ENCODE assay signal across 13 mouse cellular contexts in genomic region chr6:50037614-50038013, GRCm38 (mm10).
A peak's percentile ranks its signal among the peaks of the same experiment; 100 is the strongest.
DNase-seq lines count a peak whose midpoint lies in the region; ATAC-seq and TF ChIP-seq lines count a peak whose summit lies in the region.
"Had no signal": no experiment of that assay in that cellular context is flagged by ENCODE, and none has a peak within 500 bp of the region (broad histone marks: within the 10 kb centered on the region; RNA-seq: fewer than 3 reads in every experiment).

No protein-coding gene starts in this region.

- H3K4me1 ChIP-seq in heart, postnatal 0 days (ENCODE audit: control insufficient read depth, insufficient read depth), result no peaks in the 10 kb centered on the region
- no peaks in the 10 kb centered on the region for H3K4me1 ChIP-seq in liver, embryonic 15.5 days (replicated peaks)
- peaks cover 9% of the 10 kb centered on the region; the same call in 1 of the 2 replicates for H3K4me1 ChIP-seq in liver, embryonic 12.5 days
- H3K4me1 ChIP-seq in liver, embryonic 16.5 days (ENCODE audit: control insufficient read depth, low read depth, low read length), result no peaks in the 10 kb centered on the region; the same call in none of the 2 replicates
- H3K4me1 ChIP-seq in midbrain, embryonic 14.5 days (ENCODE audit: control insufficient read depth, insufficient read depth, low read length), result peaks cover 4% of the 10 kb centered on the region; the same call in 1 of the 2 replicates

- no peak for TF ChIP-seq CTCF in heart, postnatal 0 days (IDR thresholded peaks at IDR 0.05; ENCODE audit: low read depth)

- H3K4me2 ChIP-seq in heart, postnatal 0 days (ENCODE audit: low read depth, low read length), result peak overlapping the region; percentile 21; the same call in 1 of the 2 replicates
- peak overlapping the region; percentile 6; the same call in 1 of the 2 replicates for H3K4me2 ChIP-seq in liver, embryonic 15.5 days
- no peak overlapping the region for H3K4me2 ChIP-seq in liver, embryonic 12.5 days
- H3K4me2 ChIP-seq in liver, embryonic 16.5 days (ENCODE audit: low read depth, low read length), result 0 out of 2 replicates have a peak overlapping the region, but pooled peaks have one; percentile 15
- no peak overlapping the region for H3K4me2 ChIP-seq in midbrain, embryonic 14.5 days (ENCODE audit: low read length)
- H3K4me2 ChIP-seq: midbrain, embryonic 15.5 days had no signal

- WGBS in heart, postnatal 0 days, result 62% methylated on average over 4 of the region's 4 CpGs
- WGBS in liver, embryonic 15.5 days (ENCODE audit: insufficient replicate concordance), result 27% methylated on average over 4 of the region's 4 CpGs
- 55% methylated on average over 4 of the region's 4 CpGs for WGBS in liver, embryonic 12.5 days (ENCODE audit: insufficient replicate concordance)
- 21% methylated on average over 4 of the region's 4 CpGs for WGBS in liver, embryonic 16.5 days (ENCODE audit: insufficient replicate concordance)
- WGBS in midbrain, embryonic 14.5 days, result 80% methylated on average over 4 of the region's 4 CpGs

- no peaks in the 10 kb centered on the region for H3K27me3 ChIP-seq in heart, postnatal 0 days (ENCODE audit: control insufficient read depth, insufficient read depth, low read length)
- no peaks in the 10 kb centered on the region for H3K27me3 ChIP-seq in liver, embryonic 15.5 days
- H3K27me3 ChIP-seq in liver, embryonic 12.5 days (replicated peaks), result no peaks in the 10 kb centered on the region
- no peaks in the 10 kb centered on the region for H3K27me3 ChIP-seq in liver, embryonic 16.5 days (ENCODE audit: control insufficient read depth, insufficient read depth, low read depth, low read length)
- no peaks in the 10 kb centered on the region for H3K27me3 ChIP-seq in midbrain, embryonic 14.5 days (ENCODE audit: control insufficient read depth, insufficient read depth, low read length)
- H3K27me3 ChIP-seq: midbrain, embryonic 15.5 days had no signal

- ATAC-seq in heart, postnatal 0 days (ENCODE audit: insufficient read depth, low read depth), result no peak
- ATAC-seq in liver, embryonic 15.5 days (ENCODE audit: insufficient read depth), result no peak
- no peak for ATAC-seq in liver, embryonic 12.5 days
- no peak for ATAC-seq in liver, embryonic 16.5 days (ENCODE audit: low read depth)
- no peak for ATAC-seq in midbrain, embryonic 14.5 days (ENCODE audit: low FRiP score, low TSS enrichment)
- ATAC-seq: midbrain, embryonic 15.5 days had no signal

- no peak overlapping the region for H3K27ac ChIP-seq in heart, postnatal 0 days (ENCODE audit: low read depth)
- no peak overlapping the region for H3K27ac ChIP-seq in liver, embryonic 15.5 days (replicated peaks)
- H3K27ac ChIP-seq in liver, embryonic 12.5 days, result no peak overlapping the region
- H3K27ac ChIP-seq in liver, embryonic 16.5 days (ENCODE audit: low read length), result no peak overlapping the region
- no peak overlapping the region for H3K27ac ChIP-seq in midbrain, embryonic 14.5 days (replicated peaks; ENCODE audit: low read depth, low read length)
- H3K27ac ChIP-seq: midbrain, embryonic 15.5 days had no signal

- no peak for DNase-seq in heart, postnatal 0 days (ENCODE audit: low spot score)
- no peak for DNase-seq in heart, adult 11 months
- peak; percentile 40 for DNase-seq in Muller cell, postnatal 12 days (ENCODE audit: inconsistent ontology term)
- no peak for DNase-seq in midbrain, embryonic 14.5 days
- no peak for DNase-seq in spleen, adult 18-20 months
- DNase-seq: cerebellum, postnatal 10 days; heart, postnatal 4 days; lung, adult 18-20 months had no signal

- no peaks in the 10 kb centered on the region for H3K9me3 ChIP-seq in heart, postnatal 0 days (replicated peaks; ENCODE audit: control insufficient read depth, low read length)
- no peaks in the 10 kb centered on the region for H3K9me3 ChIP-seq in liver, embryonic 15.5 days (replicated peaks)
- H3K9me3 ChIP-seq in liver, embryonic 12.5 days (replicated peaks), result no peaks in the 10 kb centered on the region
- H3K9me3 ChIP-seq in liver, embryonic 16.5 days (replicated peaks; ENCODE audit: control insufficient read depth, low read length), result no peaks in the 10 kb centered on the region
- H3K9me3 ChIP-seq in midbrain, embryonic 14.5 days (ENCODE audit: control insufficient read depth, low read length), result no peaks in the 10 kb centered on the region
- H3K9me3 ChIP-seq: midbrain, embryonic 15.5 days had no signal

- H3K36me3 ChIP-seq in heart, postnatal 0 days (replicated peaks; ENCODE audit: control insufficient read depth, insufficient read depth, low read length), result no peaks in the 10 kb centered on the region
- no peaks in the 10 kb centered on the region for H3K36me3 ChIP-seq in liver, embryonic 15.5 days (replicated peaks)
- H3K36me3 ChIP-seq in liver, embryonic 12.5 days, result no peaks in the 10 kb centered on the region
- H3K36me3 ChIP-seq in liver, embryonic 16.5 days (ENCODE audit: control insufficient read depth, insufficient read depth), result no peaks in the 10 kb centered on the region
- H3K36me3 ChIP-seq in midbrain, embryonic 14.5 days (ENCODE audit: control insufficient read depth, insufficient read depth, low read length), result no peaks in the 10 kb centered on the region
- H3K36me3 ChIP-seq: midbrain, embryonic 15.5 days had no signal

- no peak overlapping the region for H3K9ac ChIP-seq in heart, postnatal 0 days (replicated peaks; ENCODE audit: low read depth, low read length)
- no peak overlapping the region for H3K9ac ChIP-seq in liver, embryonic 15.5 days
- no peak overlapping the region for H3K9ac ChIP-seq in liver, embryonic 12.5 days
- no peak overlapping the region for H3K9ac ChIP-seq in liver, embryonic 16.5 days (ENCODE audit: low read depth, low read length)
- no peak overlapping the region for H3K9ac ChIP-seq in midbrain, embryonic 14.5 days (replicated peaks; ENCODE audit: low read length)
- H3K9ac ChIP-seq: midbrain, embryonic 15.5 days had no signal

- TF ChIP-seq EP300 in heart, postnatal 0 days (IDR thresholded peaks at IDR 0.05; ENCODE audit: low read depth), result no peak

- no peak overlapping the region for H3K4me3 ChIP-seq in heart, postnatal 0 days (ENCODE audit: low read depth, low read length)
- H3K4me3 ChIP-seq in liver, embryonic 15.5 days (replicated peaks), result no peak overlapping the region
- no peak overlapping the region for H3K4me3 ChIP-seq in liver, embryonic 12.5 days
- no peak overlapping the region for H3K4me3 ChIP-seq in liver, embryonic 16.5 days (ENCODE audit: low read depth, low read length)
- H3K4me3 ChIP-seq in midbrain, embryonic 14.5 days (replicated peaks; ENCODE audit: low read depth, low read length), result no peak overlapping the region
- H3K4me3 ChIP-seq: erythroblast, embryonic 14.5 days; midbrain, embryonic 15.5 days had no signal

Comparison
In these comparisons a context has a peak if more than half of its experiments do, and no peak if none do; other contexts are left out.
1. H3K4me2 ChIP-seq: peak in heart, postnatal 0 days (single experiment), liver, embryonic 15.5 days (single experiment) and liver, embryonic 16.5 days (single experiment); none in liver, embryonic 12.5 days (single experiment) and midbrain, embryonic 14.5 days (single experiment).